Mouse (Mus musculus): ENCODE results near the gene Rad1. TPM values are rescaled to one million over a fixed set of nuclear protein-coding genes. Genes with fewer than 3 reads are reported as not detected.
"Not testable (repeated sequence)": the region's sequence is repeated elsewhere in the genome, so short reads cannot be mapped to it uniquely, and the experiment has no call there.

The Rad1 gene
- polyA plus RNA-seq, 1 experiment = 6.1 TPM

DNA sequence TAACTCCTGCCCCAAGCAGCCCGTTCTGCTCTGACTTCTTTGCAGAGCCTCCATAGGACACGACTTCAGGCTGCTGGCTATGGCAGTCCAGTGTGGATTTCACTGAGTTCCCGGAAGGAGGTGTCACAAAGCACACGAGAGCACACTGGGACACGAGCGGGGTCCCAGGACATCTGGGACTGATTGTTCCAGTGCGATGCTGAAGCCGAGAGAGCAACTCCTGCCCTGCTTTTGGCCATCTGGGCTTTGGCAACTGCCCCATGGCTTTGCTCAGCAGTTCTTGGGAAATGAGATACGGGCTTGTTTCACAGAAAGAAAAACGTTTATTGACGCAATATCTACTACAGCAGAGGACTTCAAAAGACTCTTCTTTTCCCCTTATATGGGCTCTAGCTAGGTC lies 20.3 kb downstream of the Rad1 start:
- DNase-seq (ENCODE audit: low read depth) = no peak

DNA sequence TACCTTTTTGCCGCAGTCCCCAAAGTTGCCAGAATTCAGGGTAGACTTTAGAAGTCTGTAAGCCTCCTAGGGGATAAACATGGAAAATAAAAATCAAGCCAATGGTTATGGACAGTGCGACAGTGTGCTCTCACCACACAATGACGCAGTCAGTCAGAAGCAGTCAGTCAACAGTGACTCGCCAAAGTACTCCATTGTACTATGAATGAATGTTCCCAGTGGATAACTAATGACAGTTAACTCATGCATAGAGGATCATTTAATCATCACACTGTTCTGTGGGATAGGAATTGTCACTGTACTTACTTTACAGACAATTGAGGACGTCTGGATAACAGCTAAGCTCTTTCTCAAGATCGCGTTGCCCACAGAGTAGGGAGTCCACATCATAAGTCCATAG lies 29.3 kb downstream of the Rad1 start:
- no peak for DNase-seq (ENCODE audit: low read depth)

DNA sequence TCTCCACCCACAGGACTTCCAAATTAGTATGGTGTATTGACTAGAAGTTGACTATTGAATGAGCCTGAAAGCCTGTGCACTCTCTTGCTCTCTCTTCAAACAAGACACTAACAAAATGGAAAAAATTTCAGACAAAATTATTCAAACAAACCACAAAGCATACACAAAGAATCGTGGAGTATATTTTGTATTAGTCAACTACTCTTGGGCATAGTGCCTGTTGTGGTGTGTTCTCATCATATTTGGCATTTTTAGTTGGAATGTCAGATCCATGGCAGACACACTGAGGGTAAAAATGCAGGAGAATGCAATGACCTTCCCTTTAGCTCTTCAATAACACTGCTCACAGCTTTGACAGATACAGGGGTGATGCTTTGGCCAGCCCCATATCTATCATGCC lies 40.1 kb downstream of the Rad1 start:
- no peak for DNase-seq (ENCODE audit: low read depth)

DNA sequence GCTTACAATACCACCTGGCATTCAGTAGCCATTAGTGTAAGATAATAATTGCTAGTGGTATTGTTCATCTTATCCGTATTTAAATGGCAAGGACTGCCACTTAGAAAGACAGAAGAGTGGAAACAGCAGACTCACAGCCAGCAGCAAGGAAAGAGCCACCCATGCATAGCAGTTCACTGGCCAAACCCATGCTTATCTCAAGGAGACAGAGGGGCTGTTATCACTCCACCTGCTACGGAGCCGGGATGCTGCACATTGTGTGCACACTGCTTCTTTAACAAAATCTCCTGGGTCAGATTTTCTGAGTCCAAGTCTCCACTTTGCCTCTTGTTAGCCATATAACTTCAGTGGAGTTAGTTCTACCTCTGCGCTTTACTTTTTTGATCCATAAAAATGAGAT lies 45.5 kb downstream of the Rad1 start:
- no peak for DNase-seq (ENCODE audit: low read depth)

DNA sequence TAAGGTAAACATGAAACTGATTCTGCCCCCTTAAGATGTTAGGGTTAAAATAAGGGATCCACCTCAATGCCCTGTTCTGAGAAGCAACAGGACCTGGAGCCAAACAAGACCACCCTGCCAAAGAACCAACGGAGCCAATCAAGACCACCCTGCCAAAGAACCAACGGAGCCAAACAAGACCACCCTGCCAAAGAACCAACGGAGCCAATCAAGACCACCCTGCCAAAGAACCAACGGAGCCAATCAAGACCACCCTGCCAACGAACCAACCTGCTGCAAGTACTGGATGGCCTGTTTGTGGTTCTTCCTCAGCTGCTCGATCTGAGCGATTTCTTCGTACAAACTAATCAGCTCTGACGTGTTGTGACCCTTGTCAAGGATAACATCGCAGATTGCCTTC lies 47.5 kb downstream of the Rad1 start:
- DNase-seq (ENCODE audit: low read depth) = not testable (repeated sequence)

DNA sequence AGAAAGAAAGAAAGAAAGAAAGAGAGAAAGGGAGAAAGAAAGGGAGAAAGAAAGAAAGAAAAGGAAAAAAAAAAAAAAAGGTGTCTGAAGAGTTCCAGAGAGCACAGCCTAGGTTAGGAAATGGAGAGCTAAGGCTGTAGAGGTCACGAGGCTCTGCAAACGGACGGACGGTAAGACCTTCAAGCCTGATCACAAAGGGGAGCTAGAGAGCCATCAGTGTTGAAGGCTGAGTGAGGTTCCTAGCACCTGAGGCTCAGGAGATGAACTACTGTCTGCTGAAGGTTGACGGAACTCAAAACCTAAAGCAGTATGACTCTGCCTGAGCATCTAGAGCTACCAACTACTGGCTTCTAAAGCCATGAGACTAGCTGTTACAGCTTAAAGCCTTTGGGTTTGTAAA lies 48.8 kb downstream of the Rad1 start:
- DNase-seq (ENCODE audit: low read depth) = no peak

DNA sequence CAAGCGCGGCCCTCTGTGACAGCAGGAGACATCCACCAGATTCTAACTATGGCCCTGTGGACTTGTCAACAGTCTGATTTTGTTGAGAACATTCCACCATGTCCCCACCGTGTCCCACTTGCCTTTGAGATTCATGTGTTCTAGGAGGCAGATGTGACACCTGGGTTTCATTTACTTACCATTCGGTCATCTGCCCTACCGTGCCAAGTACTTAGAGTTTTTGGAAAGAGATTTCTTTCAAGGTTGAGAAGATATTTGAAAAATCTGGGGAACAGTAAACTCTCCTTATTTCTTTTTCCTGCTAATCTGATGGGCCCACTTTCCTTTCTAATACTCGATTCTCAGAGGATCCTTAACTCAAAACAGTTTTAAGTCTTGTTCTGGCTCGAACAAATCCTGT lies 50.2 kb downstream of the Rad1 start:
- no peak for DNase-seq (ENCODE audit: low read depth)

DNA sequence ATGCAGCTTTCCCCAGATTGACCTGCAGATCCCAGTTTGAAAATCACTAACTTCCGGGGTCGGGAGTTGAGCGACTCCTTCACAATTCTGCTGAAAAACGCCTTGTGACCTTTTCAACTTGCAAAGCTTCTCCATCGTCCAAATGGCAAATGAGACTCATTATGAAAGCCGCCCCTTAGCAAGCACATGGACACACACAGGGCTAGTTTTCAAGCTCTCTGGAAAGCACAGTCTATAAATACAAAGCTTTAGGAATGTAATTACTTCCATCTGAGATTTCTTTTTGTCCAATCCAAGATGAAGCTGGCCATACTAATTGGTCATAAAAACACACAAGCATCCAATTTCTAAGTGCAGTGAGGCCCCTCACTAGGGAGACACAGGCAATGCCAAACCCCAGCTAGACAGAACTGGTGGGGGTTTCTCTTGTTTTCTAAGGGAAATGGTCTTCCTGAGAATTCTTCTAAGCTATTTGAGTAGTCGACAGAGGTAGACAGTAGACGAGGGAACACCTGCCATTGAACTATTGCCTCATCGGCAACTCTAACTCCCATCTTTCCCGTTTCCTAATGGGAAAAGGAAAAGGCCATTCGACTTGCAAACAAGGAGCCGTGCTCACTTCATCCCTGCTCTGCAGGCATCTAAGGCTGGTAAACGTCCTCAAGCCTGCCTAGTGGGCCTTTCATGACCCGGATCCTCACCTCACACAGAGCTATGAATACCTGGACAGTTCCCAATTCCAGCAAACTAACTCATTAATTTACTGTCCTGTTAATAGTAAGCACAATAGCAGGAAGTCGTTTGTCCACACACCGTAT lies 54.7 kb downstream of the Rad1 start:
- DNase-seq (ENCODE audit: low read depth) = no peak

Other genes with a start within 250 kb of the Rad1 start
- not detected in 2 replicates for gene Gm21973, start 160.6 kb upstream of the Rad1 start, polyA plus RNA-seq (2012; rRNA removed)
- 0.16 TPM in 2 replicates for gene Agxt2, start 127.5 kb upstream of the Rad1 start, polyA plus RNA-seq (2012; rRNA removed)
- gene Dnajc21, start 15.5 kb upstream of the Rad1 start, polyA plus RNA-seq (2012; rRNA removed) = 1.5 and 2.4 TPM in 2 replicates
- gene Brix1, start 71 bp upstream of the Rad1 start, polyA plus RNA-seq (2012; rRNA removed) = 2.1 and 2.9 TPM in 2 replicates
- gene Ttc23l, start 72.7 kb downstream of the Rad1 start, polyA plus RNA-seq (2012; rRNA removed) = 0.11 and 0.15 TPM in 2 replicates
- gene Rai14, start 228.6 kb downstream of the Rad1 start, polyA plus RNA-seq (2012; rRNA removed) = 2.2 and 3.2 TPM in 2 replicates